In genomic region chr19:57243606-57244005, GRCm38 (mm10) we compare ENCODE assay signal across 8 mouse cellular contexts.
DNase-seq lines count a peak whose midpoint lies in the region; ATAC-seq and TF ChIP-seq lines count a peak whose summit lies in the region.

No protein-coding gene starts in this region.

- H3K4me2 ChIP-seq in liver, postnatal 0 days (ENCODE audit: low read depth, low read length), result no peak overlapping the region
- H3K4me2 ChIP-seq in liver, embryonic 12.5 days, result no peak overlapping the region
- H3K4me2 ChIP-seq in heart, embryonic 15.5 days, result peak overlapping the region; percentile 2; the same call in 1 of the 2 replicates

- no peak for ATAC-seq in liver, postnatal 0 days
- ATAC-seq in liver, embryonic 12.5 days, result no peak
- ATAC-seq in heart, embryonic 15.5 days (replicated peaks; ENCODE audit: insufficient number of reproducible peaks, insufficient read depth, low FRiP score, low read depth), result no peak

- H3K27me3 ChIP-seq in liver, postnatal 0 days (ENCODE audit: insufficient read depth, low read length), result no peaks in the 10 kb centered on the region
- no peaks in the 10 kb centered on the region for H3K27me3 ChIP-seq in liver, embryonic 12.5 days (replicated peaks)
- no peaks in the 10 kb centered on the region for H3K27me3 ChIP-seq in heart, embryonic 15.5 days

- no peaks in the 10 kb centered on the region for H3K9me3 ChIP-seq in liver, postnatal 0 days (ENCODE audit: low read length)
- no peaks in the 10 kb centered on the region for H3K9me3 ChIP-seq in liver, embryonic 12.5 days (replicated peaks)
- H3K9me3 ChIP-seq in heart, embryonic 15.5 days (replicated peaks), result no peaks in the 10 kb centered on the region

- no peak for TF ChIP-seq EP300 in liver, postnatal 0 days (IDR thresholded peaks at IDR 0.05; ENCODE audit: low read depth)

- TF ChIP-seq CTCF in liver, postnatal 0 days (IDR thresholded peaks at IDR 0.05; ENCODE audit: low read depth), result no peak

- no peaks in the 10 kb centered on the region for H3K36me3 ChIP-seq in liver, postnatal 0 days (replicated peaks; ENCODE audit: insufficient read depth, low read length)
- H3K36me3 ChIP-seq in liver, embryonic 12.5 days, result no peaks in the 10 kb centered on the region
- no peaks in the 10 kb centered on the region for H3K36me3 ChIP-seq in heart, embryonic 15.5 days

- no peak overlapping the region for H3K27ac ChIP-seq in liver, postnatal 0 days (ENCODE audit: low read depth)
- no peak overlapping the region for H3K27ac ChIP-seq in liver, embryonic 12.5 days
- peak overlapping the region; percentile 47; the same call in 1 of the 2 replicates for H3K27ac ChIP-seq in heart, embryonic 15.5 days

- DNase-seq in liver, postnatal 0 days, result peak; percentile 34
- DNase-seq in adrenal gland, adult 2 months, result peak; percentile 68
- DNase-seq in lung, postnatal 10 days, result peak; percentile 54
- DNase-seq in embryo, embryonic 10.5 days (ENCODE audit: low spot score), result no peak
- no peak for DNase-seq in urinary bladder, adult 18-20 months (ENCODE audit: low spot score in 2 of 2)
- no peak for DNase-seq in layer of hippocampus, adult 9-11 months

- H3K9ac ChIP-seq in liver, postnatal 0 days (replicated peaks), result no peak overlapping the region
- H3K9ac ChIP-seq in liver, embryonic 12.5 days, result no peak overlapping the region
- H3K9ac ChIP-seq in heart, embryonic 15.5 days, result no peak overlapping the region

- no peaks in the 10 kb centered on the region for H3K4me1 ChIP-seq in liver, postnatal 0 days (ENCODE audit: insufficient read depth)
- H3K4me1 ChIP-seq in liver, embryonic 12.5 days, result no peaks in the 10 kb centered on the region
- H3K4me1 ChIP-seq in heart, embryonic 15.5 days (replicated peaks), result peaks cover 46% of the 10 kb centered on the region

- 77% methylated on average over 8 of the region's 8 CpGs for WGBS in liver, postnatal 0 days (ENCODE audit: insufficient replicate concordance)
- 77% methylated on average over 8 of the region's 8 CpGs for WGBS in liver, embryonic 12.5 days (ENCODE audit: insufficient replicate concordance)
- 52% methylated on average over 8 of the region's 8 CpGs for WGBS in heart, embryonic 15.5 days

- no peak overlapping the region for H3K4me3 ChIP-seq in liver, postnatal 0 days (ENCODE audit: low read depth, low read length)
- no peak overlapping the region for H3K4me3 ChIP-seq in liver, embryonic 12.5 days
- no peak overlapping the region for H3K4me3 ChIP-seq in heart, embryonic 15.5 days

Comparison
In these comparisons a context has a peak if more than half of its experiments do, and no peak if none do; other contexts are left out.
1. DNase-seq: peak in liver, postnatal 0 days (single experiment), adrenal gland, adult 2 months (single experiment) and lung, postnatal 10 days (single experiment); none in embryo, embryonic 10.5 days (single experiment), urinary bladder, adult 18-20 months (0 of 2) and layer of hippocampus, adult 9-11 months (single experiment).